Mouse (Mus musculus) heart, embryonic 11.5 days (tissue): Measurements from ENCODE around the gene Gm49325. TPM values are rescaled to one million over a fixed set of nuclear protein-coding genes. Genes with fewer than 3 reads are reported as not detected.

ENCODE experiments used
- ATAC-seq: fragments of 200-750 bp; cut with Nextera tagmentation; replicated peaks from 2 replicates; pipeline ENCODE4 v1.8.0; 2017; ENCODE audit warnings: moderate library complexity; ENCODE audit not compliant: insufficient number of reproducible peaks, low FRiP score, low TSS enrichment
- H3K27ac ChIP-seq: fragments of 300-500 bp; sonication (generic); 2 replicates; pipeline ENCODE4 v1.5.1; 2014; ENCODE audit warnings: mild to moderate bottlenecking, low read depth, low read length
- H3K27me3 ChIP-seq: fragments of 300-500 bp; sonication (generic); 2 replicates; pipeline ENCODE4 v1.6.1; 2014; ENCODE audit warnings: mild to moderate bottlenecking, low read length, mixed read lengths; ENCODE audit not compliant: control insufficient read depth, insufficient read depth
- H3K36me3 ChIP-seq: fragments of 300-500 bp; sonication (generic); 2 replicates; pipeline ENCODE4 v1.6.1; 2014; ENCODE audit warnings: mild to moderate bottlenecking, low read length, moderate library complexity, mixed read lengths; ENCODE audit not compliant: control insufficient read depth, insufficient read depth
- H3K4me1 ChIP-seq: fragments of 300-500 bp; sonication (generic); 2 replicates; pipeline ENCODE4 v1.6.1; 2014; ENCODE audit warnings: low read length; ENCODE audit not compliant: control insufficient read depth, insufficient read depth
- H3K4me2 ChIP-seq: fragments of 300-500 bp; sonication (generic); 2 replicates; pipeline ENCODE4 v1.6.1; 2014; ENCODE audit warnings: mild to moderate bottlenecking, moderate library complexity
- H3K4me3 ChIP-seq: fragments of 300-500 bp; sonication (generic); 2 replicates; pipeline ENCODE4 v1.5.1; 2014; ENCODE audit warnings: low read depth, low read length
- H3K9ac ChIP-seq: fragments of 300-500 bp; sonication (generic); 2 replicates; pipeline ENCODE4 v1.6.1; 2014; ENCODE audit warnings: mild to moderate bottlenecking, low read depth, low read length, moderate library complexity
- H3K9me3 ChIP-seq: fragments of 300-500 bp; sonication (generic); replicated peaks from 2 replicates; pipeline ENCODE4 v1.6.1; 2016; ENCODE audit warnings: low read length; ENCODE audit not compliant: control insufficient read depth
- WGBS: fragments of 180-500 bp; shearing (Covaris S2); extraction: QIAGEN DNeasy Blood & Tissue Kit; methylation state at CpG from one replicate; pipeline ENCODE4 v1.1.7; 2014; ENCODE audit not compliant: insufficient replicate concordance; 5-methylcytosine and 5-hydroxymethylcytosine counted together
- polyA plus RNA-seq: library from polyadenylated mRNA; unstranded; fragments of >200 nt; fragmentation: Nextera tagmentation; extraction: Ambion mirVana; gene quantifications from 2 replicates; pipeline ENCODE4 v1.2.1, GENCODE M21; 2014

Gm49325 gene
- not detected in 2 replicates for polyA plus RNA-seq

- H3K4me3 ChIP-seq, result peak within 1 kb of the TSS; percentile 69
- H3K4me1 ChIP-seq, result peaks cover 14% of the 10 kb centered on the region; the same call in 1 of the 2 replicates
- peaks cover 17% of the 10 kb centered on the region for H3K36me3 ChIP-seq
- 1% methylated on average over 89 of the region's 119 CpGs for WGBS
- peak within 1 kb of the TSS; percentile 94 for H3K4me2 ChIP-seq
- H3K27me3 ChIP-seq, result no peaks in the 10 kb centered on the region
- peak within 1 kb of the TSS; percentile 99 for H3K27ac ChIP-seq
- ATAC-seq, result peak; percentile 90
- H3K9ac ChIP-seq, result peak within 1 kb of the TSS; percentile 91
- H3K9me3 ChIP-seq, result 0 out of 2 replicates have a peak, but pooled peaks cover 3% of the 10 kb centered on the region
These were observed at the start of gene Gm49325, which contains the start of gene Sumo3 for GRCm38 (mm10) chr10:77605908-77606826. Gene Gm49325, plus strand, starts transcription at chr10:77606197. Gene Sumo3, plus strand, starts transcription at chr10:77606097.

GRCm38 (mm10) chr10:77556631-77557030, 49.4 kb upstream of the Gm49325 start:
- H3K9ac ChIP-seq, result no peak overlapping the region
- H3K27me3 ChIP-seq, result no peaks in the 10 kb centered on the region
- 78% methylated on average over 7 of the region's 7 CpGs for WGBS
- no peaks in the 10 kb centered on the region for H3K9me3 ChIP-seq
- H3K4me2 ChIP-seq, result no peak overlapping the region
- no peaks in the 10 kb centered on the region for H3K36me3 ChIP-seq
- H3K4me3 ChIP-seq, result no peak overlapping the region
- no peak for ATAC-seq
- H3K4me1 ChIP-seq, result peaks cover 3% of the 10 kb centered on the region
- no peak overlapping the region for H3K27ac ChIP-seq

GRCm38 (mm10) chr10:77557641-77558040, 48.4 kb upstream of the Gm49325 start:
- Histone ChIP-seq H3K27ac (no peak overlapping the region), H3K4me1 (peaks cover 3% of the 10 kb centered on the region), H3K36me3 (no peaks in the 10 kb centered on the region), H3K27me3 (no peaks in the 10 kb centered on the region), H3K4me2 (no peak overlapping the region), H3K9me3 (no peaks in the 10 kb centered on the region), H3K9ac (no peak overlapping the region), H3K4me3 (no peak overlapping the region)
- 82% methylated on average over 4 of the region's 4 CpGs for WGBS
- ATAC-seq, result no peak

- no peak for ATAC-seq
These were observed 45.9 kb upstream of the Gm49325 start for GRCm38 (mm10) chr10:77560090-77560489.

DNA sequence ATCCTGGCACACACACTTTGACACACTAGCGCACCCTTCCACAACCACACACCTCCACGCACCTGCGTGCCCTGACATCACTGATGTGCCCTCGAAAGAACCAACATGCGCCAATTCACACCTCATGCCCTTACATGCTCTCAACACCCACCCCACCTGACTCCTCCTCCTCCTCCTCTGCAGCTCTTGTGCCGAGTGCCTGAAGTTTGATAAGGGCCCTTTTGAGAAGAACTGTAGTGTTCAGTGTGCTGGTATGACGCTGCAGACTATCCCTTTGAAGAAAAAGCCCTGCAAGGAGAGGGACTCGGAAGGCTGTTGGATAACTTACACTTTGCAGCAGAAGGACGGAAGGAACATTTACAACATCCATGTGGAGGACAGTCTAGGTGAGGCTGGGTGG, 45.2 kb upstream of the Gm49325 start:
- no peaks in the 10 kb centered on the region for H3K27me3 ChIP-seq
- no peak overlapping the region for H3K4me2 ChIP-seq
- no peaks in the 10 kb centered on the region for H3K36me3 ChIP-seq
- H3K4me3 ChIP-seq, result no peak overlapping the region
- H3K9ac ChIP-seq, result no peak overlapping the region
- no peaks in the 10 kb centered on the region for H3K9me3 ChIP-seq
- H3K27ac ChIP-seq, result no peak overlapping the region
- 68% methylated on average over 9 of the region's 9 CpGs for WGBS
- ATAC-seq, result no peak
- peaks cover 3% of the 10 kb centered on the region for H3K4me1 ChIP-seq

More at GRCm38 (mm10) chr10:77560090-77560489, 45.9 kb upstream of the Gm49325 start:
- Histone ChIP-seq H3K9me3 (no peaks in the 10 kb centered on the region), H3K27me3 (no peaks in the 10 kb centered on the region), H3K9ac (no peak overlapping the region), H3K36me3 (no peaks in the 10 kb centered on the region), H3K4me3 (no peak overlapping the region), H3K27ac (no peak overlapping the region), H3K4me2 (no peak overlapping the region), H3K4me1 (peaks cover 3% of the 10 kb centered on the region)
- WGBS, result 79% methylated on average over 11 of the region's 11 CpGs

- WGBS, result 54% methylated on average over 2 of the region's 2 CpGs
- 0 out of 2 replicates have a peak, but pooled peaks have one; percentile 22 for ATAC-seq
- Histone ChIP-seq H3K4me1 (peaks cover 3% of the 10 kb centered on the region), H3K27me3 (no peaks in the 10 kb centered on the region), H3K9me3 (no peaks in the 10 kb centered on the region), H3K36me3 (no peaks in the 10 kb centered on the region), H3K27ac (no peak overlapping the region), H3K4me2 (no peak overlapping the region), H3K9ac (no peak overlapping the region), H3K4me3 (no peak overlapping the region)
These were observed 44.5 kb upstream of the Gm49325 start for GRCm38 (mm10) chr10:77561508-77561907.

DNA sequence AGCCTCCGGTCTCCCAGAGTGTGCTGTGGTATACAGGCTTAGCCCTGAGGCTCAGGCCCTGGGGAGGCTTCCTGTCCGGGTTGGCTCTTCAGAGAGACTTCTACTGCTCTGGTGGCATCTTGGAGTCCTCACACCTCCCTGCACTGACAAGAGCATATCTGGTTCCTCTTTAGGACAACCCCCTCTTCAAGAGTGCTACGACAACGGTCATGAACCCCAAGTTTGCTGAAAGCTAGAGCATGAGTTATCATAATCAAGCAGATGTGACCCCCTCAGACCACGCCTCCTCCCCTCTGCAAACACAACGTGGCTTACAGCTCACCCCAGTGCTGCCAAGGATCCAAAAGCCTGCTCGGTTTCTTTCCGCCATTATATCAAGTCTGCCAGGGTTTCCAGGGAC, 41.0 kb upstream of the Gm49325 start:
- 70% methylated on average over 8 of the region's 8 CpGs for WGBS
- no peak overlapping the region for H3K9ac ChIP-seq
- H3K9me3 ChIP-seq, result no peaks in the 10 kb centered on the region
- H3K36me3 ChIP-seq, result no peaks in the 10 kb centered on the region
- H3K4me3 ChIP-seq, result no peak overlapping the region
- no peak overlapping the region for H3K27ac ChIP-seq
- peaks cover 3% of the 10 kb centered on the region for H3K4me1 ChIP-seq
- H3K4me2 ChIP-seq, result no peak overlapping the region
- ATAC-seq, result no peak
- H3K27me3 ChIP-seq, result no peaks in the 10 kb centered on the region

DNA sequence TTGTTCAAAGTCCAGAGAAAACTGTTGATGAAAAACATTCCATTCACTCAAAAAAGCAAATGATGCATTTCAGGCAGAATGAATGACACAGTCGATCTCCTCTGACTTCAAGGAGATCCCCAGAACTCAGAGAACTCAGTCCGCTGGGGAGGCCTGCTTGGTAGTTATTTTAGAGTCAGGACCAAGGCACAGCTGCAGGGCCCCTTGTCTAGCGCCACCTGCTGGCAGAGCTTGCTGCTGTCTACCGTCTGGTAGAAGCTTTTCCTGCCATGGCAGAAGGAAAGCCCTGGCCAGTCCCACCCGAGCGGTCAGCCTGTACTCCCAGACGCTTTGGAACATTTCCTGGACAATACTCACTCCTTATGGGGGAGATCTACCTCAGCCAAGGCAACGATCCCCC, 39.3 kb upstream of the Gm49325 start:
- ATAC-seq, result no peak
- Histone ChIP-seq H3K9ac (no peak overlapping the region), H3K27me3 (no peaks in the 10 kb centered on the region), H3K27ac (no peak overlapping the region), H3K4me2 (no peak overlapping the region), H3K4me1 (no peaks in the 10 kb centered on the region; the same call in 1 of the 2 replicates), H3K9me3 (no peaks in the 10 kb centered on the region), H3K36me3 (no peaks in the 10 kb centered on the region), H3K4me3 (no peak overlapping the region)
- 29% methylated on average over 8 of the region's 8 CpGs for WGBS
